Mouse (Mus musculus) megakaryocyte, adult 5-6 weeks (primary cell): Measurements from ENCODE around the gene Mrvi1. TPM values are rescaled to one million over a fixed set of nuclear protein-coding genes. Genes with fewer than 3 reads are reported as not detected.
A peak's percentile ranks its signal among the peaks of the same experiment; 100 is the strongest.

ENCODE experiments used
- ATAC-seq: 2 replicates; pipeline ENCODE4 v1.8.0; 2016; ENCODE audit warnings: mild to moderate bottlenecking, inconsistent platforms; ENCODE audit not compliant: poor library complexity, severe bottlenecking
- total RNA-seq, 2 experiments: library from RNA; stranded (forward) in 1 of 2; stranded (reverse) in 1 of 2; fragments of 153-499, 151-499 nt in 1 of 2; fragments of 221-1000, 200-1000 nt in 1 of 2; gene quantifications; 2 replicates each; pipeline versions ENCODE4 v1.2.3 to v1.2.4; 2015 to 2017

The Mrvi1 gene
- total RNA-seq (2015) (0.02 and 0.32 TPM in 2 replicates), total RNA-seq (2017) (0.04 TPM in 1 of 2 replicates, not detected in the other)

- no peak for ATAC-seq
Measured at GRCm38 (mm10) chr7:110982053-110982705, at the start of gene Mrvi1. TSS of gene Mrvi1 (minus strand) at chr7:110982461.

GRCm38 (mm10) chr7:111029046-111029553 is 46.8 kb upstream of the Mrvi1 start:
- peak; percentile 31; the same call in 1 of the 2 replicates for ATAC-seq

DNA sequence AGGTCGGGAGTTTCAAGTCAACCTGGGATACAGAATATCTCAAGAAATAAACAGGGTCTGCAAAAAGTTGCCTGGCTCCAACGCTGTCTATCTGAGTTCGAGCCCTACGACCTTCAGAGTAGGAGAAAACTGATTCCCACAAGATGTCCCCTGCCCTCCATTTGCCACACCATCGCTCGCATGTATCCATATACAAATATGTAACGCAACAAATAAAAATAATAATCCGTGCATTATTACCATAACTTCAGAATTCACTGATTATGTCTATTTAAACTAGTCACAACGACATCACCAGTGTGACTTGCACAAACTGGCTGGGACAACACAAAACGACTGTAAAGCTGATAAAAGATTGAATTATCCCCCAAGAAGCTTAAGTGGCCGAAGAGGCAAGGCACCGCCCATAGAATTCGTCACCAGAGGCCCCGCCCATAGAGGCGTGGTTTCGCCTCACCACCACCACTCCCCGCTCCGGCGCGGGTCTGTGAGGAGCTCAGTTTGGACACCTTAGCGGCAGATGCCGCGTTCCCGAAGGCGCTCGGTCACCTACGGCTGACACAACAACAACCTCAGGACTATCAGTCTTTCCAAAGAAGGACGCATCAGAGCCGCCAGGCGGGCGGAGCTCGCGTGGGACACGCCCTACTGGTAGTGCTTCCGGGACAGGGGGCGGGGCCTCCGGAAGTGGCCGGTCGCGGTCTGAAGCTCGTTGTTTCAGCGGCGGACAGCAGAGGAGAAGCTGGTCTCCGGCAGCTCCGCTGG is 46.2 kb upstream of the Mrvi1 start, which contains the start of gene Ctr9:
TSS of gene Ctr9 (plus strand) at position 671 of the 765 bp plus-strand sequence.
- peak; percentile 94 for ATAC-seq

DNA sequence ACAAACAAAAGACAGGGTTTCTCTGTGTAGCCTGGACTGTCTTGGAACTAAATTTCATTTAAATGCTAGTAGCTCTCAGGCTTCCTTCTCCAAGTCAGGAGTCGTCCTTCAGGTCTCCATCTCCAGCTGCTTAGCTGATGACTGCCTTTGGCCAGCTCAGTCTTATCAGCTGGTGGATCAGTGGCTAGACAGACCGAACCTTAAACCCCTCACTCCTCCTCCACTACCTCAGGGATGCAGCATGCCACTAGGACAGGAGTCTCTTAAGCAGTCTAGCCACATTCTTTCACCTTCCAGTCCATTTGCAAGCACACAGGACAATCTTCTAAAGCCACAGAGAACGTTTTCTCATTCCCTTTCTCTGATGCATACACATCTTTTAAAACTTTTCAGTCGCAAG is 42.7 kb upstream of the Mrvi1 start:
- ATAC-seq: no peak

- ATAC-seq: 0 out of 2 replicates have a peak, but pooled peaks have one; percentile 11
Measured at GRCm38 (mm10) chr7:111024068-111024594, 41.9 kb upstream of the Mrvi1 start.

DNA sequence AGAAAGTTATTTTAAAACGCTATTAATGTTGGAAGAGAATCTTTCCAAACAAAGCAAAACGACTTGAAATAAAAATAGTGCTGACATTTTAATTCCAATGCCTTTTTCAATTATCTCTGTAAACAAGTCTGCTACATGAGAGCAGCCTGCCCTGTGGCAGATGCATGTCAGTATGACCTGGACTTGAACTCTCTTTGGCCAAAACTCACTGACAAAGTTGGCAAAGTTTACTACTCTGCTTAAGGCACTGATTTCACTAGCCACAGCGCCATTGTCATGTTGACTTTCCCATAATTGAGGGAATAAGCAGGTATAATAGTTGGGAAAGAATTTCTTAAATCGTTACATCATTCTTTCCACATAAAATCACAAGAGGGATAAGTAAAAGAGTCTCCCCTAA is 38.6 kb upstream of the Mrvi1 start:
- no peak for ATAC-seq

GRCm38 (mm10) chr7:111016921-111017320 is 34.7 kb upstream of the Mrvi1 start:
- no peak for ATAC-seq

DNA sequence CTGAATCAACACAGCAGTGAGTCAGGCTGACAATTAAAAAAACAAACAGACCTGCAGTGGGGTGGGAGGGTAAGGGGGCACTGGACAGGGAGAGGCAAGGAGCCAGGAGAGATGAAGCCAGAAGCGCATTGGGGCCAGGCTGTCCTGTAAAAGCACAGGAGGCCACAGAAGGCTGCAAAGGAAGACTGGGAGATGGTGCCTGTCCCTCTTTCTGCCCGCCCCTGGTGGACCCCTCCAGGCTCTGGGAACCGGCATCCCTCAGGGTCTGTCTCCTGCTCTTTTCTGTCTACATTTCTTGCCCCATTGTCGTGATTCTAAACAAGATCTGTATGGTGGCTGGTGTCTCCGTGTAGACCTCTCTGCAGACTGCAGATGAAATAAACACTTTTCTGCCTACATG is 33.5 kb upstream of the Mrvi1 start:
- no peak for ATAC-seq

GRCm38 (mm10) chr7:111014893-111015292 is 32.6 kb upstream of the Mrvi1 start:
- ATAC-seq: peak; percentile 96

- ATAC-seq: peak; percentile 75
Measured at GRCm38 (mm10) chr7:111014039-111014605, 31.9 kb upstream of the Mrvi1 start.

- ATAC-seq: peak; percentile 20; the same call in 1 of the 2 replicates
Measured at GRCm38 (mm10) chr7:111004136-111004840, 22.0 kb upstream of the Mrvi1 start.

GRCm38 (mm10) chr7:110998887-110999827 is 16.9 kb upstream of the Mrvi1 start:
- ATAC-seq: peak; percentile 61

- no peak for ATAC-seq
Measured at GRCm38 (mm10) chr7:110991221-110991494, 8.9 kb upstream of the Mrvi1 start.

- ATAC-seq: no peak
Measured at GRCm38 (mm10) chr7:110990356-110991220, 8.3 kb upstream of the Mrvi1 start.

GRCm38 (mm10) chr7:110989286-110989879 is 7.1 kb upstream of the Mrvi1 start:
- no peak for ATAC-seq

DNA sequence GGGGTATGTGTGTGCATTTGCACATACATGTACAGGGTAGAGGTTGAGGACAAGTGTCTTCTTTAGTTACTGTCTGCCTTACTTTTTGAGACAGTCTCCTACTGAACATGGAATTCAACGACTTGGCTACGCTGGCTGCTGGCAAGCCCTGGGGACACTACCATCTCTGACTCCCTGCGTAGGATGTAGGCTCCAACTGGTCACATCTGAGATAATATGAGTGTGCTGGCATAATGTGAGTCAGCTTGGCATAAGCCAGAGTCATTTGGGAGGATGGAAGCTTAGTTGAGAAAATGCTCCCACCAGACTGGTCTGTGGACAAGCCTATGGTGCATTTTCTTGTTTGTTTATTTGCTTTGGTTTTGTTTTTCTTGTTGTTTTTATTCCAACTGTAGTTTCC is 5.8 kb upstream of the Mrvi1 start:
- no peak for ATAC-seq

DNA sequence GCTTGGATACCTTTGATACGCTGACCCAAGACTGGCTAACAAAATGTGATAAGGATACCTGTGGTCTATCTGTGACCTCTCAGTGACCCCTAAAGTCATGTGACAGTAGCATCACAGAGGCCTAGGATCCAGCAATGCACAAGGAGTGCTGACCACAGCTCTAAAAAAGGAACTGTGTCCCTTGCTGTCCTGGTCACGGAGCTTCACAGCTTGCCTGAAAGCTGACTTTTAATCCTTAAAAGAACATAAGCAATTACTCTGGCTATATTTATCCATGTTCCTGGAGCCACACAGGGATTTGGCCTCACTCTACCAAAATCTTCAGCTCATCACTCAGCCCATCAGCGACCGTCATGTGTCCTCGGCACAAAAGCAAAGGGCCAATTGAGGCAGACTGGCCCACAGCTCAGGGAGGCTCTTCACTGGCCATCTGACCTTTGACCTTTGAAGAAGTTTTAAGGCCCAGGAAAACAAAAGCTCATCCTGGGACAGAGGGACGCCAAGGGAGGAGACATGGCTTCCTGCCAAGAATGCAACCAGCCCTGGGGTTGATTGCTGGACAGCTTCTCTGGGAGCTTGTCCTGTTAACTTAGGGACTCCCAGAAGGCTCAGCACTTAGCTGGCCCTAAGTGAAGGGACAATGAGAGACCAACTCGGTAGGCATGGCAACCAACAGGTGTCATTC is 3.5 kb upstream of the Mrvi1 start:
- ATAC-seq: no peak

GRCm38 (mm10) chr7:110983621-110984020 is 1.4 kb upstream of the Mrvi1 start:
- no peak for ATAC-seq
